Mouse (Mus musculus) liver, adult 2 months (tissue): ENCODE data around the gene Klhl7. TPM values are rescaled to one million over a fixed set of nuclear protein-coding genes. Genes with fewer than 3 reads are reported as not detected.

Experiments
- DNase-seq: peaks from one replicate; pipeline ENCODE4 v3.0.0-alpha.2; 2011; ENCODE audit warnings: low read depth, low spot score; ENCODE audit errors: extremely low read depth
- H3K27ac ChIP-seq: fragments of 200-500 bp; replicated peaks from 2 replicates; pipeline ENCODE4 v1.5.1; 2012; ENCODE audit warnings: low read depth, mild to moderate bottlenecking, control low read depth, inconsistent platforms, low read length; ENCODE audit not compliant: insufficient read depth
- H3K27me3 ChIP-seq: fragments of 200-500 bp; 2 replicates; pipeline ENCODE4 v1.6.1; 2012; ENCODE audit warnings: mild to moderate bottlenecking, moderate library complexity, low read length, inconsistent platforms; ENCODE audit not compliant: control insufficient read depth, insufficient read depth
- H3K36me3 ChIP-seq: fragments of 200-500 bp; 2 replicates; pipeline ENCODE4 v1.6.1; 2012; ENCODE audit warnings: low read length, inconsistent platforms; ENCODE audit not compliant: control insufficient read depth, insufficient read depth
- H3K4me1 ChIP-seq: fragments of 200-500 bp; 2 replicates; pipeline ENCODE4 v1.6.1; 2011; ENCODE audit warnings: low read length; ENCODE audit not compliant: control insufficient read depth, insufficient read depth
- H3K4me3 ChIP-seq: fragments of 200-500 bp; 2 replicates; pipeline ENCODE4 v1.5.1; 2011; ENCODE audit warnings: low read depth, mild to moderate bottlenecking, control low read depth, low read length, moderate library complexity; ENCODE audit not compliant: insufficient read depth
- H3K79me2 ChIP-seq: fragments of 200-500 bp; 2 replicates; pipeline ENCODE4 v1.6.1; 2012; ENCODE audit warnings: inconsistent platforms, mild to moderate bottlenecking, low read length, moderate library complexity; ENCODE audit not compliant: control insufficient read depth, insufficient read depth
- H3K9ac ChIP-seq: fragments of 200-500 bp; 2 replicates; pipeline ENCODE4 v1.6.1; 2012; ENCODE audit warnings: low read depth, mild to moderate bottlenecking, control low read depth, inconsistent platforms, low read length
- CTCF ChIP-seq: fragments of 200-500 bp; IDR thresholded peaks from 2 replicates; pipeline ENCODE4 v1.5.1; 2011; ENCODE audit warnings: low read depth, low read length, control low read depth
- POLR2A ChIP-seq: fragments of 200-500 bp; IDR thresholded peaks from 2 replicates; pipeline ENCODE4 v1.6.1; 2011; ENCODE audit warnings: low read length, control low read depth; ENCODE audit not compliant: insufficient read depth; ENCODE audit errors: extremely low read depth
- WGBS: fragments of 180-500 bp; shearing (Covaris S2); methylation state at CpG from one replicate; pipeline ENCODE4 v1.1.7; 2018; 5-methylcytosine and 5-hydroxymethylcytosine counted together
- polyA plus RNA-seq: library from polyadenylated mRNA; depleted of rRNA; stranded (reverse); fragments of >200 nt; gene quantifications from 2 replicates; pipeline ENCODE4 v1.2.3, GENCODE M21; 2012
- total RNA-seq: library from RNA; depleted of rRNA; stranded (reverse); fragments of >200 nt; gene quantifications from 2 replicates; pipeline ENCODE4 v1.2.3, GENCODE M21; 2014

Klhl7 gene
- total and polyA plus RNA-seq, 2 experiments = 1.5 to 16.0 TPM

DNA sequence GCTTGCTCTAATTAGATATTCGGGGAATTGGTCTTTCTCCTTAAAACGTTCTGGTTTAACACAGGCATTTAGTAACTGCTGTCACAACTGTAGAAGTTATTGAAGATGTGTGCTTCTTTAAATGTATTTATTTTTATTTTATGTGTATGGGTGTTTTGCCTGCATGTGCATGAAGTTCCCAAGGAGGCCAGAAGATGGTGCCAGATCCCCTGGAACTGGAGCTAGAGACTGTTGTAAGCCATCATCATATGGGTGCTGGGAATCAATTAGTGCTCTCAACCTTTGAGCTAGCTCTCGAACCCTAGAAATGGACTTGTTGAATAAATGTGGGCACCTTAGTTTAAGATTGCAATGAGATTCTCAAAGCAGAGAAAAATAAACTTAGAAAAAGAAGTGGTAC, 42.8 kb upstream of the Klhl7 start:
- TF ChIP-seq POLR2A (no peak), CTCF (no peak)
- Histone ChIP-seq H3K4me1 (no peaks in the 10 kb centered on the region), H3K27me3 (peaks cover 2% of the 10 kb centered on the region; the same call in 1 of the 2 replicates), H3K9ac (no peak overlapping the region), H3K4me3 (no peak overlapping the region), H3K79me2 (no peaks in the 10 kb centered on the region), H3K36me3 (no peaks in the 10 kb centered on the region), H3K27ac (no peak overlapping the region)
- DNase-seq = no peak
- 82% methylated on average over 3 of the region's 3 CpGs for WGBS

DNA sequence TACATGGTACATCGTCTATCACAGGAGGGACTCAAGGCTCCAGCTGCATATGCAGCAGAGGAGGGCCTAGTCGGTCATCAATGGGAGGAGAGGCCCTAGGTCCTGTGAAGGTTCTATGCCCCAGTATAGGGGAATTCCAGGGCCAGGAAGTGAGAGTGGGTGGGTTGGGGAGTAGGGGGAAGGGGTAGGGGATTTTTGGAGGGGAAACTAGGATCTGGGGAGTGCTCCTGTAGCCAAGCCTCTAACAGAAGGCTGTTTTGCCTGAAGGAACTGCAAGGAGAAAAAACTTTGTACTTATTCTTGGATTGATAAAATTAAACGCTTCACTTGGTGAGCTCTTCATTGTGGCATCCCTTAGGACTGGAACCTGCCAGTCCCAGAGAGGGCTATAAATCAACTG, 39.5 kb upstream of the Klhl7 start:
- TF ChIP-seq POLR2A = no peak
- TF ChIP-seq CTCF = no peak
- no peaks in the 10 kb centered on the region for H3K36me3 ChIP-seq
- H3K9ac ChIP-seq = no peak overlapping the region
- H3K27me3 ChIP-seq = no peaks in the 10 kb centered on the region; the same call in 1 of the 2 replicates
- 88% methylated on average over 3 of the region's 3 CpGs for WGBS
- no peak for DNase-seq
- H3K4me1 ChIP-seq = no peaks in the 10 kb centered on the region
- H3K27ac ChIP-seq = no peak overlapping the region
- no peaks in the 10 kb centered on the region for H3K79me2 ChIP-seq
- H3K4me3 ChIP-seq = no peak overlapping the region

DNA sequence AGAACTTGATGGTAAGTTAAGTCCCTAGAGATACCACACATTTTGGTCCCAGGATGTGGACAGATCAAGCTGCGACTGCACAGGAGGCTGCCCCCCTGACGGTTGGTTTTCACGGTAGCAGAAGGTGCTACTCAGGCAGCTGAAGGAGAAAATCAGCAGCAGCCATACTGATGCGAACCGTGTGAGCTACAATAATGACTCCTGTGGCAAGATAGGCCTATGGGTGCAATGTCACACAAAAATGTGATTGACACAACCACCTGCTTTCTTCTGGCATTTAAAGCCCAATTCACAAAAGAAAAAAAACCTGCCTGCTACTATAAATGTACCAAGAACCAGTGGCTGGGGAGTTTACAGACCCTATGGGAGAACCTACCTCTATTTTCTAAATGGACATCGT, 37.4 kb upstream of the Klhl7 start:
- no peak overlapping the region for H3K27ac ChIP-seq
- no peak for DNase-seq
- H3K4me3 ChIP-seq = no peak overlapping the region
- TF ChIP-seq POLR2A = no peak
- TF ChIP-seq CTCF = no peak
- no peaks in the 10 kb centered on the region for H3K79me2 ChIP-seq
- H3K27me3 ChIP-seq = no peaks in the 10 kb centered on the region; the same call in 1 of the 2 replicates
- 92% methylated on average over 6 of the region's 6 CpGs for WGBS
- H3K36me3 ChIP-seq = no peaks in the 10 kb centered on the region
- no peak overlapping the region for H3K9ac ChIP-seq
- H3K4me1 ChIP-seq = no peaks in the 10 kb centered on the region

DNA sequence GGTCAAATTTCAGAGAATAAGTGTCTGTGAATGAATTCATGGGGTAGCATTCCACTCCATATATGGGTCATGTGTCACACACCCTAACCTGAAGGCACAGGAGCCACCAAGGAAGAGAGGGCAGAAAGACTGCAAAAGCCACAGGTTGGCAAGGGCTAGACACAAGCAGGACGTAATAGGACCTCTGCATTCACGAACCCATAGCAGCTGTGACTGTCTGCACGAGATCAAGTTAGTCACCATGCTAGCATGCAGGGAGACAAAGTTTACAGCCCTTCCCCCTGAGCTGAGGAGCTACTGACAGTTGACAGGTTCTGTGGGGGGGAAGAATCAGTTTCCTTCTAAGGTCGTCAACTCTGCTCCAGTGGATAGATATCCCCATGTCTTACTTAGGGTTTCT, 36.9 kb upstream of the Klhl7 start:
- DNase-seq = no peak
- Histone ChIP-seq H3K27me3 (no peaks in the 10 kb centered on the region; the same call in 1 of the 2 replicates), H3K4me3 (no peak overlapping the region), H3K36me3 (no peaks in the 10 kb centered on the region), H3K27ac (no peak overlapping the region), H3K79me2 (no peaks in the 10 kb centered on the region), H3K4me1 (no peaks in the 10 kb centered on the region), H3K9ac (no peak overlapping the region)
- TF ChIP-seq POLR2A (no peak), CTCF (no peak)
- WGBS = 81% methylated on average over 4 of the region's 4 CpGs

DNA sequence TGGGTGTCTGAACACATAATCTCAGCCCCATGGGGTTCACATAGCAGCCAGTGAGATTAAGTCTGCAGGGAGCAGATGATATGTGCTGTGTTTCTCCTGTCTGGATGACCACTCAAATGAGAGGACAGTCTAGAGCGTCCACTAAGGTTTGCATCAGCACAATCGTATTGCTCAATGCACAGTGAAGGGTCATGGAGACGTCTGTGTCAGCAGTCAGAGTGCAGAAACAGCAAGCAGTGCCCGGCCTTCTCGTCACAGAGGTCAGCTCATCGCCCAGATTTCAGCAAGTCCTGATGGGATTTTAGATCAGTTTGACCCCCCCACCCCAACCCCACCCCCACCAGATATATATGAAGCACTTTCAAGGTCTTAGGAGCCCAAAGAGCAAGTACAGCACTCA, 31.4 kb upstream of the Klhl7 start:
- Histone ChIP-seq H3K79me2 (no peaks in the 10 kb centered on the region), H3K36me3 (no peaks in the 10 kb centered on the region), H3K27me3 (0 out of 2 replicates have a peak, but pooled peaks cover 3% of the 10 kb centered on the region), H3K27ac (no peak overlapping the region), H3K9ac (no peak overlapping the region), H3K4me1 (no peaks in the 10 kb centered on the region), H3K4me3 (no peak overlapping the region)
- peak; percentile 67 for DNase-seq
- TF ChIP-seq POLR2A = no peak
- TF ChIP-seq CTCF = no peak
- 18% methylated on average over 6 of the region's 6 CpGs for WGBS

DNA sequence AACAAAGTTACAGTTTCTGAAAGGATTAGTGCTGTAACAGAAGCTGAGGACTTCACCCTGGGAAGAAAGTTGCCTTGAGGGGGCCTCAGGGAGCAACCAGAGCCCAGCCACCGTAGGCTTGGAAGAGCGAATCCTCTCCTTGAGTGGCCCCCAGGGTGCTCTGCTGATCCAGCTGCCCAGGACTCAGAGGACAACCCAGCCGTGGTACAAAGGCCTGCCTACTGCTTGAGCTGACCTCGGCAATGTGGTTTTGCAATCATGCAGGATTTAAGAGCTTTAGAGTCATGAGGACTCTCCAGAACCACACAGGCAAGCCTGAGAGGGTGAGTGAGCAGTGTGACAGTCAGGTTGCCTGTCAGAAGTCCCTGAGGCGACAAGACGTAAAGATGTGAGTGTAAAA, 28.4 kb upstream of the Klhl7 start:
- no peak overlapping the region for H3K27ac ChIP-seq
- no peaks in the 10 kb centered on the region for H3K79me2 ChIP-seq
- 68% methylated on average over 6 of the region's 6 CpGs for WGBS
- peaks cover 3% of the 10 kb centered on the region; the same call in 1 of the 2 replicates for H3K27me3 ChIP-seq
- peaks cover 3% of the 10 kb centered on the region; the same call in 1 of the 2 replicates for H3K4me1 ChIP-seq
- H3K4me3 ChIP-seq = no peak overlapping the region
- H3K36me3 ChIP-seq = no peaks in the 10 kb centered on the region
- no peak for TF ChIP-seq CTCF
- no peak for TF ChIP-seq POLR2A
- DNase-seq = peak; percentile 13
- no peak overlapping the region for H3K9ac ChIP-seq
